Mouse (Mus musculus): ENCODE results near the gene Copz2. TPM values are rescaled to one million over a fixed set of nuclear protein-coding genes. Genes with fewer than 3 reads are reported as not detected.

The Copz2 gene
- polyA plus RNA-seq, 1 experiment: 15.8 TPM

- TF ChIP-seq POLR2A (IDR thresholded peaks at IDR 0.05; ENCODE audit: borderline replicate concordance, extremely low read depth, insufficient read depth, insufficient read length, poor library complexity, severe bottlenecking) (no peak), CTCF (IDR thresholded peaks at IDR 0.05; ENCODE audit: borderline replicate concordance, extremely low read depth, insufficient read depth, insufficient read length) (peak; percentile 92)
Observed at GRCm38 (mm10) chr11:96867149-96867548, 17.5 kb downstream of the Copz2 start.

GRCm38 (mm10) chr11:96872441-96873379, 23.0 kb downstream of the Copz2 start:
- peak; percentile 91 for DNase-seq (ENCODE audit: low read depth)
- TF ChIP-seq CTCF (IDR thresholded peaks at IDR 0.05; ENCODE audit: borderline replicate concordance, extremely low read depth, insufficient read depth, insufficient read length) (no peak), POLR2A (IDR thresholded peaks at IDR 0.05; ENCODE audit: borderline replicate concordance, extremely low read depth, insufficient read depth, insufficient read length, poor library complexity, severe bottlenecking) (0 out of 2 replicates have a peak, but pooled peaks have one; percentile 26)

More at GRCm38 (mm10) chr11:96867149-96867548, 17.5 kb downstream of the Copz2 start:
- peak; percentile 88 for DNase-seq (ENCODE audit: low read depth)

GRCm38 (mm10) chr11:96873601-96874140, 24.0 kb downstream of the Copz2 start:
- peak; percentile 68 for DNase-seq (ENCODE audit: low read depth)
- TF ChIP-seq POLR2A (IDR thresholded peaks at IDR 0.05; ENCODE audit: borderline replicate concordance, extremely low read depth, insufficient read depth, insufficient read length, poor library complexity, severe bottlenecking) (no peak), CTCF (IDR thresholded peaks at IDR 0.05; ENCODE audit: borderline replicate concordance, extremely low read depth, insufficient read depth, insufficient read length) (no peak)

- TF ChIP-seq CTCF (IDR thresholded peaks at IDR 0.05; ENCODE audit: borderline replicate concordance, extremely low read depth, insufficient read depth, insufficient read length) (no peak), POLR2A (IDR thresholded peaks at IDR 0.05; ENCODE audit: borderline replicate concordance, extremely low read depth, insufficient read depth, insufficient read length, poor library complexity, severe bottlenecking) (no peak)
- DNase-seq (ENCODE audit: low read depth): no peak
Observed at GRCm38 (mm10) chr11:96875270-96875669, 25.6 kb downstream of the Copz2 start.

GRCm38 (mm10) chr11:96875745-96876144, 26.1 kb downstream of the Copz2 start:
- peak; percentile 99 for DNase-seq (ENCODE audit: low read depth)
- TF ChIP-seq POLR2A (IDR thresholded peaks at IDR 0.05; ENCODE audit: borderline replicate concordance, extremely low read depth, insufficient read depth, insufficient read length, poor library complexity, severe bottlenecking): peak; percentile 6; the same call in 1 of the 2 replicates
- no peak for TF ChIP-seq CTCF (IDR thresholded peaks at IDR 0.05; ENCODE audit: borderline replicate concordance, extremely low read depth, insufficient read depth, insufficient read length)

GRCm38 (mm10) chr11:96876300-96877040, 26.8 kb downstream of the Copz2 start:
- TF ChIP-seq POLR2A (IDR thresholded peaks at IDR 0.05; ENCODE audit: borderline replicate concordance, extremely low read depth, insufficient read depth, insufficient read length, poor library complexity, severe bottlenecking) (no peak), CTCF (IDR thresholded peaks at IDR 0.05; ENCODE audit: borderline replicate concordance, extremely low read depth, insufficient read depth, insufficient read length) (no peak)
- peak; percentile 85 for DNase-seq (ENCODE audit: low read depth)

- DNase-seq (ENCODE audit: low read depth): no peak
Observed at GRCm38 (mm10) chr11:96877071-96877470, 27.4 kb downstream of the Copz2 start.

GRCm38 (mm10) chr11:96878715-96879114, 29.0 kb downstream of the Copz2 start:
- no peak for DNase-seq (ENCODE audit: low read depth)
- TF ChIP-seq POLR2A (IDR thresholded peaks at IDR 0.05; ENCODE audit: borderline replicate concordance, extremely low read depth, insufficient read depth, insufficient read length, poor library complexity, severe bottlenecking): no peak
- no peak for TF ChIP-seq CTCF (IDR thresholded peaks at IDR 0.05; ENCODE audit: borderline replicate concordance, extremely low read depth, insufficient read depth, insufficient read length)

More at GRCm38 (mm10) chr11:96877071-96877470, 27.4 kb downstream of the Copz2 start:
- TF ChIP-seq CTCF (IDR thresholded peaks at IDR 0.05; ENCODE audit: borderline replicate concordance, extremely low read depth, insufficient read depth, insufficient read length) (no peak), POLR2A (IDR thresholded peaks at IDR 0.05; ENCODE audit: borderline replicate concordance, extremely low read depth, insufficient read depth, insufficient read length, poor library complexity, severe bottlenecking) (no peak)

- DNase-seq (ENCODE audit: low read depth): peak; percentile 54
- TF ChIP-seq POLR2A (IDR thresholded peaks at IDR 0.05; ENCODE audit: borderline replicate concordance, extremely low read depth, insufficient read depth, insufficient read length, poor library complexity, severe bottlenecking) (no peak), CTCF (IDR thresholded peaks at IDR 0.05; ENCODE audit: borderline replicate concordance, extremely low read depth, insufficient read depth, insufficient read length) (no peak)
Observed at GRCm38 (mm10) chr11:96879359-96879758, 29.7 kb downstream of the Copz2 start.

GRCm38 (mm10) chr11:96880296-96880695, 30.6 kb downstream of the Copz2 start:
- no peak for DNase-seq (ENCODE audit: low read depth)
- TF ChIP-seq CTCF (IDR thresholded peaks at IDR 0.05; ENCODE audit: borderline replicate concordance, extremely low read depth, insufficient read depth, insufficient read length): no peak
- TF ChIP-seq POLR2A (IDR thresholded peaks at IDR 0.05; ENCODE audit: borderline replicate concordance, extremely low read depth, insufficient read depth, insufficient read length, poor library complexity, severe bottlenecking): no peak

- DNase-seq (ENCODE audit: low read depth): peak; percentile 97
- TF ChIP-seq CTCF (IDR thresholded peaks at IDR 0.05; ENCODE audit: borderline replicate concordance, extremely low read depth, insufficient read depth, insufficient read length) (no peak), POLR2A (IDR thresholded peaks at IDR 0.05; ENCODE audit: borderline replicate concordance, extremely low read depth, insufficient read depth, insufficient read length, poor library complexity, severe bottlenecking) (no peak)
Observed at GRCm38 (mm10) chr11:96885901-96886340, 36.3 kb downstream of the Copz2 start.

All from brain, embryonic 14.5 days (tissue).